Mouse (Mus musculus): ENCODE data around the gene Ndufa8. TPM values are rescaled to one million over a fixed set of nuclear protein-coding genes. Genes with fewer than 3 reads are reported as not detected.

The Ndufa8 gene
- polyA plus RNA-seq, 1 experiment, result 99.4 TPM

GRCm38 (mm10) chr2:36049567-36049954 is 355 bp upstream of the Ndufa8 start:
- Histone ChIP-seq H3K4me3 (ENCODE audit: insufficient read depth, low read length) (no peak overlapping the region), H3K4me1 (ENCODE audit: control insufficient read depth, insufficient read depth, low read length) (peaks cover 2% of the 10 kb centered on the region; the same call in 1 of the 2 replicates), H3K27ac (ENCODE audit: insufficient read depth, low read length) (no peak overlapping the region)
- TF ChIP-seq POLR2A (IDR thresholded peaks at IDR 0.05; ENCODE audit: low read depth, low read length) (no peak), CTCF (IDR thresholded peaks at IDR 0.05; ENCODE audit: borderline replicate concordance, insufficient read depth, low read length) (no peak)

- Histone ChIP-seq H3K4me3 (ENCODE audit: insufficient read depth, low read length) (peak overlapping the region; percentile 84), H3K4me1 (ENCODE audit: control insufficient read depth, insufficient read depth, low read length) (peaks cover 2% of the 10 kb centered on the region; the same call in 1 of the 2 replicates), H3K27ac (ENCODE audit: insufficient read depth, low read length) (no peak overlapping the region)
- TF ChIP-seq CTCF (IDR thresholded peaks at IDR 0.05; ENCODE audit: borderline replicate concordance, insufficient read depth, low read length) (no peak), POLR2A (IDR thresholded peaks at IDR 0.05; ENCODE audit: low read depth, low read length) (no peak)
Observed at GRCm38 (mm10) chr2:36048164-36048563, 1.0 kb downstream of the Ndufa8 start.

- TF ChIP-seq CTCF (IDR thresholded peaks at IDR 0.05; ENCODE audit: borderline replicate concordance, insufficient read depth, low read length) (no peak), POLR2A (IDR thresholded peaks at IDR 0.05; ENCODE audit: low read depth, low read length) (no peak)
- Histone ChIP-seq H3K27ac (ENCODE audit: insufficient read depth, low read length) (no peak overlapping the region), H3K4me1 (ENCODE audit: control insufficient read depth, insufficient read depth, low read length) (no peaks in the 10 kb centered on the region; the same call in 1 of the 2 replicates), H3K4me3 (ENCODE audit: insufficient read depth, low read length) (no peak overlapping the region)
Observed at GRCm38 (mm10) chr2:36040872-36041271, 8.3 kb downstream of the Ndufa8 start.

- H3K27ac ChIP-seq (ENCODE audit: insufficient read depth, low read length), result no peak overlapping the region
- TF ChIP-seq POLR2A (IDR thresholded peaks at IDR 0.05; ENCODE audit: low read depth, low read length), result no peak
- no peak for TF ChIP-seq CTCF (IDR thresholded peaks at IDR 0.05; ENCODE audit: borderline replicate concordance, insufficient read depth, low read length)
- no peak overlapping the region for H3K4me3 ChIP-seq (ENCODE audit: insufficient read depth, low read length)
- H3K4me1 ChIP-seq (ENCODE audit: control insufficient read depth, insufficient read depth, low read length), result no peaks in the 10 kb centered on the region; the same call in 1 of the 2 replicates
Observed at GRCm38 (mm10) chr2:36039297-36039985, 9.8 kb downstream of the Ndufa8 start.

- TF ChIP-seq POLR2A (IDR thresholded peaks at IDR 0.05; ENCODE audit: low read depth, low read length), result no peak
- no peak for TF ChIP-seq CTCF (IDR thresholded peaks at IDR 0.05; ENCODE audit: borderline replicate concordance, insufficient read depth, low read length)
Observed at GRCm38 (mm10) chr2:36035413-36036081, 13.7 kb downstream of the Ndufa8 start.

GRCm38 (mm10) chr2:36034898-36035297 is 14.3 kb downstream of the Ndufa8 start:
- no peak overlapping the region for H3K27ac ChIP-seq (ENCODE audit: insufficient read depth, low read length)
- TF ChIP-seq CTCF (IDR thresholded peaks at IDR 0.05; ENCODE audit: borderline replicate concordance, insufficient read depth, low read length), result no peak
- TF ChIP-seq POLR2A (IDR thresholded peaks at IDR 0.05; ENCODE audit: low read depth, low read length), result no peak
- no peak overlapping the region for H3K4me3 ChIP-seq (ENCODE audit: insufficient read depth, low read length)
- no peaks in the 10 kb centered on the region for H3K4me1 ChIP-seq (ENCODE audit: control insufficient read depth, insufficient read depth, low read length)

More at GRCm38 (mm10) chr2:36035413-36036081, 13.7 kb downstream of the Ndufa8 start:
- Histone ChIP-seq H3K4me1 (ENCODE audit: control insufficient read depth, insufficient read depth, low read length) (no peaks in the 10 kb centered on the region), H3K4me3 (ENCODE audit: insufficient read depth, low read length) (no peak overlapping the region), H3K27ac (ENCODE audit: insufficient read depth, low read length) (peak overlapping the region; percentile 61; the same call in 1 of the 2 replicates)

GRCm38 (mm10) chr2:36033966-36034365 is 15.2 kb downstream of the Ndufa8 start:
- no peak for TF ChIP-seq CTCF (IDR thresholded peaks at IDR 0.05; ENCODE audit: borderline replicate concordance, insufficient read depth, low read length)
- TF ChIP-seq POLR2A (IDR thresholded peaks at IDR 0.05; ENCODE audit: low read depth, low read length), result no peak

GRCm38 (mm10) chr2:36032884-36033283 is 16.3 kb downstream of the Ndufa8 start:
- Histone ChIP-seq H3K4me3 (ENCODE audit: insufficient read depth, low read length) (no peak overlapping the region), H3K4me1 (ENCODE audit: control insufficient read depth, insufficient read depth, low read length) (no peaks in the 10 kb centered on the region), H3K27ac (ENCODE audit: insufficient read depth, low read length) (no peak overlapping the region)
- TF ChIP-seq POLR2A (IDR thresholded peaks at IDR 0.05; ENCODE audit: low read depth, low read length), result no peak
- TF ChIP-seq CTCF (IDR thresholded peaks at IDR 0.05; ENCODE audit: borderline replicate concordance, insufficient read depth, low read length), result no peak

More at GRCm38 (mm10) chr2:36033966-36034365, 15.2 kb downstream of the Ndufa8 start:
- no peak overlapping the region for H3K27ac ChIP-seq (ENCODE audit: insufficient read depth, low read length)
- no peaks in the 10 kb centered on the region for H3K4me1 ChIP-seq (ENCODE audit: control insufficient read depth, insufficient read depth, low read length)
- H3K4me3 ChIP-seq (ENCODE audit: insufficient read depth, low read length), result no peak overlapping the region

GRCm38 (mm10) chr2:36023291-36023690 is 25.9 kb downstream of the Ndufa8 start:
- H3K4me1 ChIP-seq (ENCODE audit: control insufficient read depth, insufficient read depth, low read length), result no peaks in the 10 kb centered on the region
- TF ChIP-seq POLR2A (IDR thresholded peaks at IDR 0.05; ENCODE audit: low read depth, low read length) (no peak), CTCF (IDR thresholded peaks at IDR 0.05; ENCODE audit: borderline replicate concordance, insufficient read depth, low read length) (no peak)
- no peak overlapping the region for H3K27ac ChIP-seq (ENCODE audit: insufficient read depth, low read length)
- no peak overlapping the region for H3K4me3 ChIP-seq (ENCODE audit: insufficient read depth, low read length)

Data from embryonic fibroblast, embryonic 13.5 days (primary cell).